Mouse (Mus musculus): ENCODE measurements around the gene Dpyd.

DNA sequence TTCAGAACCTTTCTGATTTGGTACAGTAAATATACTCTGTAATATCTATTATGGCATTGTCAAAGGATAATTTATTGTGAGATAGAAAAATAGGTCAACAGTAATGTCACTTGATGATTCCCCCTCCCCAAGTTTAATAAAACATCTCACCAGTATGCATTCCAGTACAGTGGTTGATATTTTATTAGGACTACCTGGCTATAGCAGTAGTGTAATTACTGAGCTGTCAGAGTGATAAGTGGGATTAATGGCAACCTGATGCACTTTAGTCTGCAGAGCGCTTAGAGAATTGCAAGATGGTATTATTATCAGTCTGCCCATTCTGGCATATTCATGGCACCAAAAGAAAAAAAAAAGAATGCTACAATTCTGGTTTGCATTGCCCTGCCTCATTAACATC is 194.2 kb downstream of the Dpyd start:
- TF ChIP-seq CTCF (IDR thresholded peaks at IDR 0.05; ENCODE audit: low read depth) (no peak), EP300 (optimal IDR thresholded peaks at IDR 0.05) (no peak)

Measured in stomach, postnatal 0 days (tissue).